Mouse (Mus musculus): ENCODE results near the gene Hist1h2aa.

DNA sequence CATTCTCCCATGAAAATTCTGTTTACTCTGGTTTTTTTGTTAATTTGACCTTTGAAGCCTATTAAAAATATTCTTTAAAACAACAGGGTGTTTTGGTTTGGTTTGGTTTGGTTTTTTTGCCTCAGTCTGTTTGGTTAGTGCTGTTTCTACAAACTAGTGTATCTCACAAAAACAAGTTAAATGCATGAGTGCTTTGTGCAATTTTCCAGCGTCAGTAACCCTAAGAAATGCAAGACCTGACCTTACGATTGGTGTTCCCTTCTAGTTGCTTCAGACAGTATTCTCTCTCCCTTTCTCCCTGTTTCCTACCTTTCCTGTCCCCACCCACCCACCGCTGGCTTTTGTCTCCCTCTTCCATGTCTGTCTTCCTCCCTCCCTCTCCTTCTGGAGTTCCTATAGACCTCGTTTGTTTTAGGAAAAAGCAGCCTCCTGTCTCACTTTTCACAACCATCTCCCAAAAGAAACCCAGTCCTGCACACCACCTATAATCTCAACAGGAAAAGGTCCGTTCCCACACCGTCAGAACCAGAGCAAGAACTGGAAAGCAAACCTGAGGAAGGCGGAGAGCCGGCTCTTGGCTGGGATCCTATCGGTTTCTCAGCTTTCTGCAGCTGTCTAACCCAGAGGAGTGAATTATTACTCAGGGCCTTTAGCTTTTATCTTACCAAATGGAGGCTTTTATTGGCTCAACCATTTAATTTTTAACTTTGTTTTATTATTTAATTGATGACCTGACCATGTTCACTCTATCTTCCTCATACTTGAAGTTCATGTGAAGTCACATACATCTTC is 19.7 kb upstream of the Hist1h2aa start, which contains the start of gene Slc17a4:
- TF ChIP-seq GATA1 (IDR thresholded peaks at IDR 0.05; ENCODE audit: borderline replicate concordance, low read length), result no peak
- no peak for TF ChIP-seq FLI1 (IDR thresholded peaks at IDR 0.05; ENCODE audit: low read length)

Data from megakaryocyte, embryonic 14.5 days (primary cell).